Mouse (Mus musculus) retina, postnatal 1 day (tissue): ENCODE data around the gene Rasip1.

Experiments
- DNase-seq: peaks from one replicate; pipeline ENCODE4 v3.0.0-alpha.2; 2012

Rasip1 gene

GRCm38 (mm10) chr7:45627261-45627660 is at the start of gene Rasip1:
Rasip1 (plus strand) TSS chr7:45627488.
- DNase-seq = no peak

- no peak for DNase-seq
These were observed 41.4 kb upstream of the Rasip1 start for GRCm38 (mm10) chr7:45585923-45586322.

DNA sequence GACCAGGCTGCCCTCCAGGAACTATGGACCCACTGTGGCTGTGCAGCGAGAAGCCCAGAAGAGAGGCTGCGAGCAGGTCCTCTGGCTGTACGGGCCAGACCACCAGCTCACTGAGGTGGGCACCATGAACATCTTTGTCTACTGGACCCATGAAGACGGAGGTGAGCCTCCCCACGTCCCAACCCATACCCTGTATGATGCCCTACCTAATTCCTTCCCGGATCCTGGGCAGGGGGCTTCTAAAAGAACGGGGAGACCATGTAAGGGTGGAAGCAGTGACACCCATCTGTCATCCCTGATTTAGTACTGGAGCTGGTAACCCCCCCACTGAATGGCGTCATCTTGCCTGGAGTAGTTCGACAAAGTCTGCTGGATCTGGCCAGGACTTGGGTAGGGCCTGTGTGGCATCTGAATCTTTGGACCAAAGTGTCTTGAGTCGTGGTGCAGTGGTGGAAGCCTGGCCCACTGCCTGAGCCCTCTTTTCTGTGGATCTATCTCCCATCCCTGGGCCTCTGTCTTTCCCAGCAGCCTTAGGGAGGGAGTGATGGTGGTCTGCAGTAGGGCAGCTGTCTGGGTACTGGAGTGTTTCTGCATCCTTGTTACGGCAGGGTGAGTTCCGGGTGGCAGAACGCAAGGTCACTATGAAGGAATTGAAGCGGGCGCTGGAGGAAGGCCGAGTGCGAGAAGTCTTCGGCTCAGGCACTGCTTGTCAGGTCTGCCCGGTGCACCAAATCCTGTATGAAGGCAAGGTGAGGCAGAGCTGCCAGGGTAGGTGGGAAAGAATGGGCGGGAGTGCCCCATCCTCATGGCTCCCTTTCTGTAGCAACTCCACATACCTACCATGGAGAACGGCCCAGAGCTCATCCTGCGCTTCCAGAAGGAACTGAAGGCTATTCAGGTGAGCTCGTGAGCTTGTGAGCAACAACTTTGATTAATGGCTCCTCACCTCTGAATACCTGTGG is 39.4 kb upstream of the Rasip1 start:
- DNase-seq = no peak

- DNase-seq = peak; percentile 98
These were observed 38.1 kb upstream of the Rasip1 start for GRCm38 (mm10) chr7:45589173-45589572.

DNA sequence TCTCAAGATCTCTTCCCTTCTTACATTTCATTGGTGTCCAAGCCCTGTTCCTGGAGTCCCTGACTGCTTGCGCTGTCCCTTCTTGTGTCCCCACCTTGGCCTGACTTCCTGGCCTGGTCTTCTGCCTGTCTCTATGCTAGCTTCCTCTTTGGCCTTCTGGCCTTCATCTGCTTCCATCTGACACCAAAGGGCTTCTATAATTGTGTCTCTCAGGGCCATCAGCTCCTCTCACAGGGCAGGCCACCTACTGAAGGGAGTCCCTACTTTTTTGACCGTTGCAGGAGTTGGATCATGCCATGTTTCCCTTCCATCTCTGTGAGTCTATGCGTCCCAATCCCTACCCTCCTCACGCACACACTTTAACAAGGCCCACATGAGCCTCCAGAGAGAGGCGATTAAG is 37.4 kb upstream of the Rasip1 start:
- no peak for DNase-seq

DNA sequence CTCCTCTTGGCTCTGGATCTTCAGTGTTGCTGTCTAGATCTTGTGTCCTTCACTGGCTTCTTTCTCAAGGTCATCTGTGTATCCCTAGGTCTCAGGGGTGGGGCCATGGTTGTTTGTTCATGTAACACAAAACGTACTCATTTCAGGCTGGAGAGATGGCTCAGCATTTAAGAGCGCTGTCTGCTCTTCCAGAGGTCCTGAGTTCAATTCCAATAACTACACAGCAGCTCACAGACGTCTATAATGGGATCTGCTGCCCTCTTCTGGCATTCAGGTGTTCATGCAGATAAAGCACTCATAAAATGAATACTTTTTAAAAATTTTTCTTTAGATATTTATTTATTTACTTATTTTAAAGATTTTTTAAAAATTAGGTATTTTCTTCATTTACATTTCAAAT is 36.4 kb upstream of the Rasip1 start:
- peak; percentile 25 for DNase-seq

DNA sequence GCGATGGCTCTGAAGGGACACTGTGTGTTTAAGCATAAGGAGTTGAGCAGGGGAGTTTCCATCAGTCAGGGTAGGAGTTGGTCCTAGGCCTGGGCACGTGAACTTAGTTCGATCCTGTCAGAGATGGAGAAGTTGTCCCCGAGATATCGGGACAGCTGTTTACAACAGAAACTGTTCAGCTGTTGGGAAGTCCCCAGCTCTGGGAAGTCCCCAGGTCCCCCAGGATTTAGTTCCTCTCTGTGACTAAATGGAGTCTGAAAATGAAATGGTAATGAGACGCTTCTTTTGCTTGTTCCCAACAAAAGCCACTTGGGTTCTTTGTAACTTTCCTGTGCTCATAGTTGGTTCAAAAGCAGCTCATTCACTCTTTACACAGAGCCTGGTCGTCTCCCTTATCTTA is 35.4 kb upstream of the Rasip1 start:
- DNase-seq = no peak

DNA sequence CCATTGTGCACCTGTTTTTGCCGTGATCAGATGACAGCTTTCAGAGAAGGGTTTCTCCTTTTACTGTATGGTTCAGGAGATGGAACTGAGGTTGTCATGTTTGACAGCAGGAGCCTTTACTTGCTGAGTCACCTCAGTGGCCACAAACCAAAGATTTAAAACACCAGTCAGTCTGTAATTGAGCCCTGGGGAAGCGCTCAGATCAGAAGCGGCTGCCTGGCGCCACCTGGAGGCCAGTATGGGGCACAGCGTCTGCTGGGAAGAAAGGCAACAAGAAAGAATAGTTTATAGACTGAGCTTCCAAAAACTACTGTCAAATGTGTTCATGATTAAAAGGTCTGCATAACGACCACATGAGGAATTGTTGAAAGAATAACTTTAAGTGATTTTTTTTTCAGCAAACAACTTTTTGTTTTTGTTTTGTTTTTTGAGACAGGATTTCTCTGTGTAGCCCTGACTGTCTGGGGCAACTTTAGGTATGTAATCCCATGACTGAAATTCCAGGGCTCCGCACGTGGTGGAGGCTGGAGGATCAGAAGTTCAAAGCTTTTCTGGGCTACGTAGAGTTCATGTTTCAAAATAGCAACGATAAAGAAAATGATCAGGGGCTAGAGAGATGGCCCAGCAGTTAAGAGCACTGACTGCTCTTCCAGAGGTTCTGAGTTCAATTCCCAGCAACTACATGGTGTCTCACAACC is 34.0 kb upstream of the Rasip1 start:
- DNase-seq = peak; percentile 76

DNA sequence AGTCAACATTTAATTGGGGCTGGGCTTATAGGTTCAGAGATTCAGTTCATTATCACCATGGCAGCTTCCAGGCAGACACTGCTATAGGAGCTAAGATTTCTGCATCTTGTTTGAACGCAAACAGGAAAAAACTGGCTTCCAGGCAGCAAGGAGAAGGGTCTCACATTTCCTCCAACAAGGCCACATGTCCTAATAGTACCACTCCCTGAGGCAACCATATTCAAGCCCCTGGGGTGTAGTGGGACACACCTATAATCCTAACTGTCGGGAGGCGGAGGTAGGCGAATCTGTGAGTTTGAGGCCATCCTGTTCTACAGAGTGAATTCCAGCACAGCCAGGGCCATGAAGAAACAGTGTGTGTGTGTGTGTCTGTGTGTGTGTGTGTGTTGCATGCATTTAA is 32.1 kb upstream of the Rasip1 start:
- DNase-seq = no peak

DNA sequence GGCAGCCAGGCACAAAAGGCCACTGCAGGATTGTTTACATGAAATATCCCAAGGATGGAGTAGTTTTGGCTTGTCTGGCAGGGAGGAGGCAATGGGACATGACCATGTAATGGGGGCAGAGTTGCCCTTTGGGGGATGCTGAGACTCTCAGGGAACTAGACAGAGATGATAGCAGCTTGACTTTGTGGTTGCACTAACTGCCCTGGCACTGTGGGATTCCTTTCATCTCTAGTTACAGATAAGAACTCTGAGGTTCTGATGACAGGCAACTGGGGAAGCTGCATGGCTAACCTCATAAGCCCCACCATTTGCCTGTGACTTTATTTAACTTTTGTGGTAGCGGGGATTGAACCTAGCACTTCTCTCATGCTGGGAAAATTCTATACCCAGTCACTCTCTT is 31.2 kb upstream of the Rasip1 start:
- no peak for DNase-seq

DNA sequence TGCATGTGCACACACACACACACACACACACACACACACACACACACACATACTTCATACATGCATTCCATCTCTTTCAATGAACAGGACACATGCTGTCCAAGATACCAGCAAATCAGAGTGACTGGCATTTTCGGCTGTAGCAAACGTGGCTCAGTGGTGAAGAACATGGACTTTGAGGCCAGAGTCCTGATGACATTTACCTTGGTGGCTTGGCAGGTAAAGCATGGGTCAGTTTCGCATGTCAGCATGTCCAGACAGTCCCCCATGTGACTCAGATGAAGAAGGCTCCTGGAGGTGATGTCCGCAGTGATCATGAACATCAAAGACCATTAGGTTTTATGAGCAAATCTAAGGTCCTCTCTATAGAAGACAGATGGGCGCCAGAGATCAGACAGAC is 30.3 kb upstream of the Rasip1 start:
- DNase-seq = no peak

DNA sequence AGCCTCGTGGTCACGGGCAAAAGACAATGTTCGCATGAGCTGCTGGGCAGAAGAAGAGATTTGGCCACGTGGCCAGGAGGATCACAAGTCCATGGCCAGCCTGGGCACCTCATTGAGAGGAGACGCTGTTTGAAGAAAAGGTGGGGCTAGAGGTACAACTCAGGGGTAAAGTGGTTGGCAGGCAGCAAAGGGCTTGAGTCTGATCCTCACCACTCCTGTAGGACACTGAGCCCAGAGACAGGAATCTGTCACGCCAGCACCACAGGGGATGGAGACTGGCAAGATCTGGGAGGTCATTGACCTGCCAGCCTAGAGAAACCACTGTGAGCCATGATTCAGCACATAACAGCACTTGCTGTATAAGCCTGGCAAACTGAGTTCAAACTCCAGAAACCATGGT is 29.8 kb upstream of the Rasip1 start:
- no peak for DNase-seq

GRCm38 (mm10) chr7:45598960-45599879 is 28.1 kb upstream of the Rasip1 start:
- DNase-seq = no peak

DNA sequence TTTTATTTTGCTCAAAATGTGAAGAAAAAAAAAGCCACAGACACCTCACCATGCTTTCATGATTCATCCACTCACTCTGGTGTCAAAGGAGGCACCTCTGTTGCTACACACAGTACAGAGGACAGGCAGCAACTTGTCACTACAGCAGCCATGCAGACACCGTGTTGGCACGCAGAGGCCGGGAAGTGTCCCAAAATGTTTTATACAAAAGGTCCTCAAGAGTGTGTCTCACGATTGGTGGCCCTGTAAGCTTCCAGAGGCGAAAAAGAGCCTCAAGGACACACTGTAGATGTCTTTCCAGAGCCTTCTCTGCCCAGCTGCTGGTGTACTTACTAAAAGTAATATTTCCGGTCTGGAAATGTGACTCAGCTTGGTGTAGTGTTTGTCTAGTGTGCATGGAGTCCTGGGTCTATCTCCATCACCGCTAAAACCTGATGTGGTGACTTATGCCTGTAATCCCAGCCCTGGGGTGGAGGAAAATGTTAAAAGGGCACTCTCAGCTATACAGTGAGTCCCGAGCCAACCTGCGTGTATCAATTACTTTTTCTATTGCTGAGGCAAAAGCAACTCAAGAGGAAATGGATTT is 21.5 kb upstream of the Rasip1 start:
- DNase-seq = no peak

DNA sequence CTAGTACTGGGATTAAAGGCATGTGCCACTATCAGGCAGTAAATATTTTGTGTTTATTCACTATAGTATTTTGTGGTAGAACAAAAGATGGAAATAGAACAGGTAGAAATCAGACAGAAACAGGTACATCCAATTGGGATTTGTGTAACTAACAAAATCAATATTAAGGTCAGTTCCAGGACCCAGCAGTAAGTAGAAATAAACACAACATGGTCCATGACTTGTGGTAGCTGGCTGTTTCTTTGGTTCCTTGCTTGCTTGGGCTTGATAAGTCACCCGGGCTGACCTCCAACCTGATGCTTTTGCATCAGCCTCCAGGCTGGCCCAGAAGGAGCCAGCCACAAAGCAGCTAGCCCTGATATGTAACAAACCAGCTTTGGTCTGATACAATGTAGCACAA is 17.8 kb upstream of the Rasip1 start:
- no peak for DNase-seq

DNA sequence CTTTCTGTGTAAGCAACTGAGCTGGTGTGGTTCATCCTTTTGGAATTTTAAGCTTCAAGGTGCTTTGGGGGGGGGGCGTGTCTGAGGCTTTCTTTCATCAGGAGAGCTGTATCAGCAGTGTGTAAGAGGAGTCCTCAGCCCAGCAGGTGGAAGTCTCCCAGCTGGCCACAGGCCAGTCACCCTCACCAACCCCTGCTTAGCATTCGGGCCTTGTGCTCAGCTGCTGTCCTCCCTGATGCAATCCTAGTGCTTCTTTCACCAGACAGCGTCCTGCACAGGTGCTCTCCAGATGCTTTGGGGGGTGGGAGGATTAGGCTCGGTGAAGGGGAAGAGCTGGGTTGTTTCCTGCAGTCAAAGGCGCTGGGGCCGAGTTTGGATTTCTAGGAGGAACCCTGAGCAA is 11.0 kb upstream of the Rasip1 start:
- no peak for DNase-seq

- DNase-seq = no peak
These were observed 10.1 kb upstream of the Rasip1 start, which contains the start of gene Fut1 for GRCm38 (mm10) chr7:45617042-45617695. Fut1 (plus strand) TSS chr7:45617289.

DNA sequence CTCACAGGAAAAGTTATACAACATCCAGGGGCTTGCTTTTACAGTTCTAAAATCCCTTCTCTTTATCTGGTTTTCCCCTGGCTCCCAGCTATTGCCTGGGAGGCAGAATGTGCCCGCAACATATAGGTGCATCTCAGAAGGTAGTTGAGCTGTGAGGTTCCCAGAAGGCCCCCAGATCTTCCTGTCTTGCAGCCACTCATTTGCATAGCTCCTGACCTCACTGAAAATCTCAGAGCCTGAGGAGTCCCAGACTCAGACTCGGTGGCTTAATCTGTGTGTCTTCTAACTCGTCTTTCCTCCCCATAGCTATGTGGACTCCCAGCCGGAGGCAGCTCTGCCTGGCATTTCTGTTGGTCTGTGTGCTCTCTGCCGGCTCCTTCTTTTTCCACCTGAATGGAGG is 9.0 kb upstream of the Rasip1 start:
- DNase-seq = no peak

DNA sequence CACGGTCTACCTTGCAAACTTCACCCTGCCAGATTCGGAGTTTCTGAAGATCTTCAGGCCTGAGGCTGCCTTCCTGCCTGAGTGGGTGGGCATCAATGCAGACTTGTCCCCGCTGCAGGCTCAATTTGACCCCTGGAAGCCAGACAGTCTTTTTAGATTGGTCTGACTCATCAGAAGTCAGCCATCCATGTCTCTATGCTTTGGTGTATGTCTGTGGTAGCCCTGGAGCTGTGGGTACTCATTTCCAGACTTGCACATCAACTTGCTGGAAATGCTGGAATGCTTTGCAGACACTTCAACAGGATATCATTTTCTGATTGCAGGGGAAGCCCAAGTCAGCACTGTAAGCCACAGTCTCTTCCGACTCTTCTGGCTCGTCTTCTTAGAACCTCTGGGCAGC is 7.7 kb upstream of the Rasip1 start:
- no peak for DNase-seq

DNA sequence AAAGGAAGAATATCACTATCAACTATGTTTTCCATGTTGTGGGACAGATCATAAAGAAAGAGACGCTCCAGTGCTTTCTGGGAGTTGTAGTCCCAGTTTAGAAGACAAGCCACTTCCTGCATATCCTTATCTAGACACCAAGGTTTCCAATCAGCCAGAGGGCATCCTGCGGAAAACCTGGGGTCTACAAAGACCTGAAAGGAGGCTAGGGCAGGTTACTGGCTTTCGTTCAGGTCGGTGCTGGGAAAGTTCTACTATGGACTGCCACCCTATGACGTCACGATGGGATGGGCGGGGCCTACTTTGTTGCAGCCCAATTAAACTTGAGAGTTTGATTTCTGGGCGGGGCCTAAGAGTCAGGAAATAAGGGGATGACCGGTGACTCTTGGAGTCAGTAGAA is 5.8 kb upstream of the Rasip1 start, which contains the start of gene Izumo1:
TSS of gene Izumo1 (plus strand) at position 369 of the 400 bp plus-strand sequence.
- DNase-seq = no peak

DNA sequence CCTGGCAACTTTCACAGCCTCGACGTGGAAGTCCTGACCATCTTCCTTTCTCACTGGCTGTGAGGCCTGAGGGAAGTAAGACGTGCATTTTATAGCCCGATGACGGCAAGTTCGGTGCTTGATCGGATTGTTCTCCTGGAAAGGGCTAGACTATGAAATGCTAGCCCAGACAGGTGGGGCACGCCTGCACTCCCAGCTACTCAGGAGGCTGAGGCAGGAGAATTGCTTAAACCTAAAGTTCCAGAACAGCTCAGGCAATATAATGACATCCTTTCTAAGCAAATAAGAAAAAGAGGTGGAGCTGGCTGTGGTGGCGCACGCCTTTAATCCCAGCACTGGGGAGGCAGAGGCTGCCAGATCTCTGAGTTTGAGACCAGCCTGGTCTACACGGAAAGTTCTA is 3.8 kb upstream of the Rasip1 start:
- DNase-seq = no peak

- no peak for DNase-seq
These were observed 2.6 kb upstream of the Rasip1 start for GRCm38 (mm10) chr7:45624718-45625117.
